Mouse (Mus musculus): ENCODE data around the gene Il17a. TPM values are rescaled to one million over a fixed set of nuclear protein-coding genes. Genes with fewer than 3 reads are reported as not detected.
A peak's percentile ranks its signal among the peaks of the same experiment; 100 is the strongest.
"Not testable (repeated sequence)": the region's sequence is repeated elsewhere in the genome, so short reads cannot be mapped to it uniquely, and the experiment has no call there.

Gene Il17a
- polyA plus RNA-seq, 1 experiment from 2014 or later = not detected

GRCm38 (mm10) chr1:20740496-20740998, 9.8 kb downstream of the Il17a start:
- 69% methylated on average over 3 of the region's 3 CpGs for WGBS
- no peak for ATAC-seq (ENCODE audit: insufficient number of reproducible peaks, insufficient read depth, low FRiP score, low TSS enrichment, low read depth)
- Histone ChIP-seq H3K4me2 (no peak overlapping the region), H3K4me3 (replicated peaks) (no peak overlapping the region), H3K27me3 (peaks cover 4% of the 10 kb centered on the region; the same call in 1 of the 2 replicates), H3K27ac (no peak overlapping the region), H3K9ac (replicated peaks) (no peak overlapping the region), H3K36me3 (no peaks in the 10 kb centered on the region), H3K9me3 (no peaks in the 10 kb centered on the region), H3K4me1 (replicated peaks) (no peaks in the 10 kb centered on the region)

GRCm38 (mm10) chr1:20754439-20754838, 23.7 kb downstream of the Il17a start:
- Histone ChIP-seq H3K36me3 (no peaks in the 10 kb centered on the region), H3K27ac (no peak overlapping the region), H3K4me3 (replicated peaks) (no peak overlapping the region), H3K4me2 (no peak overlapping the region), H3K4me1 (replicated peaks) (no peaks in the 10 kb centered on the region), H3K9ac (replicated peaks) (no peak overlapping the region), H3K9me3 (0 out of 2 replicates have a peak, but pooled peaks cover under 1% of the 10 kb centered on the region), H3K27me3 (no peaks in the 10 kb centered on the region)
- WGBS = 85% methylated on average over 10 of the region's 10 CpGs
- no peak for ATAC-seq (ENCODE audit: insufficient number of reproducible peaks, insufficient read depth, low FRiP score, low TSS enrichment, low read depth)

GRCm38 (mm10) chr1:20757586-20757985, 26.9 kb downstream of the Il17a start:
- no peaks in the 10 kb centered on the region for H3K9me3 ChIP-seq
- H3K4me2 ChIP-seq = no peak overlapping the region
- no peaks in the 10 kb centered on the region for H3K4me1 ChIP-seq (replicated peaks)
- H3K27ac ChIP-seq = no peak overlapping the region
- H3K36me3 ChIP-seq = no peaks in the 10 kb centered on the region
- ATAC-seq (ENCODE audit: insufficient number of reproducible peaks, insufficient read depth, low FRiP score, low TSS enrichment, low read depth) = no peak
- H3K4me3 ChIP-seq (replicated peaks) = no peak overlapping the region
- H3K27me3 ChIP-seq = no peaks in the 10 kb centered on the region
- 71% methylated on average over 3 of the region's 3 CpGs for WGBS
- no peak overlapping the region for H3K9ac ChIP-seq (replicated peaks)

GRCm38 (mm10) chr1:20759799-20760198, 29.1 kb downstream of the Il17a start:
- 92% methylated on average over 10 of the region's 10 CpGs for WGBS
- H3K4me3 ChIP-seq (replicated peaks) = no peak overlapping the region
- no peak overlapping the region for H3K4me2 ChIP-seq
- H3K36me3 ChIP-seq = no peaks in the 10 kb centered on the region
- ATAC-seq (ENCODE audit: insufficient number of reproducible peaks, insufficient read depth, low FRiP score, low TSS enrichment, low read depth) = no peak
- no peak overlapping the region for H3K27ac ChIP-seq
- H3K9me3 ChIP-seq = no peaks in the 10 kb centered on the region
- no peak overlapping the region for H3K9ac ChIP-seq (replicated peaks)
- no peaks in the 10 kb centered on the region for H3K4me1 ChIP-seq (replicated peaks)
- no peaks in the 10 kb centered on the region for H3K27me3 ChIP-seq

GRCm38 (mm10) chr1:20760331-20760730, 29.6 kb downstream of the Il17a start:
- Histone ChIP-seq H3K9ac (replicated peaks) (no peak overlapping the region), H3K27ac (no peak overlapping the region), H3K27me3 (no peaks in the 10 kb centered on the region), H3K4me1 (replicated peaks) (no peaks in the 10 kb centered on the region), H3K36me3 (no peaks in the 10 kb centered on the region), H3K4me3 (replicated peaks) (no peak overlapping the region), H3K4me2 (no peak overlapping the region), H3K9me3 (no peaks in the 10 kb centered on the region)
- no peak for ATAC-seq (ENCODE audit: insufficient number of reproducible peaks, insufficient read depth, low FRiP score, low TSS enrichment, low read depth)
- 88% methylated on average over 5 of the region's 5 CpGs for WGBS

- WGBS = 77% methylated on average over 4 of the region's 4 CpGs
- Histone ChIP-seq H3K36me3 (no peaks in the 10 kb centered on the region), H3K4me3 (replicated peaks) (no peak overlapping the region), H3K4me1 (replicated peaks) (no peaks in the 10 kb centered on the region), H3K9ac (replicated peaks) (no peak overlapping the region), H3K4me2 (no peak overlapping the region), H3K27me3 (no peaks in the 10 kb centered on the region), H3K27ac (no peak overlapping the region), H3K9me3 (no peaks in the 10 kb centered on the region)
- no peak for ATAC-seq (ENCODE audit: insufficient number of reproducible peaks, insufficient read depth, low FRiP score, low TSS enrichment, low read depth)
Measured at GRCm38 (mm10) chr1:20761411-20761810, 30.7 kb downstream of the Il17a start.

GRCm38 (mm10) chr1:20766526-20766925, 35.8 kb downstream of the Il17a start:
- ATAC-seq (ENCODE audit: insufficient number of reproducible peaks, insufficient read depth, low FRiP score, low TSS enrichment, low read depth) = no peak
- Histone ChIP-seq H3K9ac (replicated peaks) (no peak overlapping the region), H3K9me3 (no peaks in the 10 kb centered on the region), H3K4me2 (no peak overlapping the region), H3K4me1 (replicated peaks) (no peaks in the 10 kb centered on the region), H3K4me3 (replicated peaks) (no peak overlapping the region), H3K27ac (no peak overlapping the region), H3K36me3 (no peaks in the 10 kb centered on the region), H3K27me3 (no peaks in the 10 kb centered on the region)
- 76% methylated on average over 6 of the region's 6 CpGs for WGBS

GRCm38 (mm10) chr1:20774026-20774730, 43.5 kb downstream of the Il17a start:
- H3K9ac ChIP-seq (replicated peaks) = not testable (repeated sequence)

GRCm38 (mm10) chr1:20778366-20778765, 47.7 kb downstream of the Il17a start:
- Histone ChIP-seq H3K9me3 (no peaks in the 10 kb centered on the region), H3K36me3 (no peaks in the 10 kb centered on the region), H3K27me3 (no peaks in the 10 kb centered on the region), H3K4me3 (replicated peaks) (no peak overlapping the region), H3K4me1 (replicated peaks) (no peaks in the 10 kb centered on the region), H3K27ac (no peak overlapping the region), H3K4me2 (no peak overlapping the region), H3K9ac (replicated peaks) (no peak overlapping the region)
- ATAC-seq (ENCODE audit: insufficient number of reproducible peaks, insufficient read depth, low FRiP score, low TSS enrichment, low read depth) = no peak
- 82% methylated on average over 2 of the region's 2 CpGs for WGBS

More at GRCm38 (mm10) chr1:20774026-20774730, 43.5 kb downstream of the Il17a start:
- not testable (repeated sequence) for ATAC-seq (ENCODE audit: insufficient number of reproducible peaks, insufficient read depth, low FRiP score, low TSS enrichment, low read depth); H3K36me3 ChIP-seq; H3K4me3 ChIP-seq (replicated peaks); H3K27ac ChIP-seq; H3K9me3 ChIP-seq; H3K4me1 ChIP-seq (replicated peaks); H3K27me3 ChIP-seq; H3K4me2 ChIP-seq
- 90% methylated on average over 4 of the region's 4 CpGs for WGBS

MicroRNAs within 50 kb of the gene (microRNA counts, 519-probe panel; counts per million panel counts)
- microRNA mmu-miR-133b = 5,486 counts per million, percentile 58 among the panel's probes with 10 or more counts

Small RNAs within 50 kb of the gene (microRNA-seq; reads per million reads assigned to microRNA genes)
- 49.3 reads per million, percentile 44 among the genes with 10 or more reads in this experiment for gene Mir133b

Other genes starting within 250 kb of the Il17a start
- gene Pkhd1, start 112.8 kb upstream of the Il17a start, polyA plus RNA-seq (2016; fragmentation: Nextera tagmentation; extraction: Ambion mirVana) = 0.11 TPM in 1 of 2 replicates, not detected in the other
- not detected in 2 replicates for gene Il17f, start 59.7 kb downstream of the Il17a start, polyA plus RNA-seq (2016; fragmentation: Nextera tagmentation; extraction: Ambion mirVana)
- gene Mcm3, start 89.4 kb downstream of the Il17a start, polyA plus RNA-seq (2016; fragmentation: Nextera tagmentation; extraction: Ambion mirVana) = 171 and 195 TPM in 2 replicates
- gene Paqr8, start 159.7 kb downstream of the Il17a start, polyA plus RNA-seq (2016; fragmentation: Nextera tagmentation; extraction: Ambion mirVana) = 6.7 and 7.5 TPM in 2 replicates
- 1.7 and 2.2 TPM in 2 replicates for gene Efhc1, start 220.7 kb downstream of the Il17a start, polyA plus RNA-seq (2016; fragmentation: Nextera tagmentation; extraction: Ambion mirVana)